Mouse (Mus musculus) liver, postnatal 0 days (tissue): Measurements from ENCODE around the gene Chp1. TPM values are rescaled to one million over a fixed set of nuclear protein-coding genes. Genes with fewer than 3 reads are reported as not detected.

Experiments
- ATAC-seq: fragments of 200-750 bp; cut with Nextera tagmentation; 2 replicates; pipeline ENCODE4 v1.8.0; 2017; ENCODE audit warnings: mild to moderate bottlenecking, moderate library complexity
- DNase-seq: peaks from one replicate; pipeline ENCODE4 v3.0.0-alpha.2; 2016
- H3K27ac ChIP-seq: fragments of 300-500 bp; sonication (generic); 2 replicates; pipeline ENCODE4 v1.5.1; 2014; ENCODE audit warnings: antibody characterized with exemption, moderate library complexity, mild to moderate bottlenecking, low read depth
- H3K27me3 ChIP-seq: fragments of 300-500 bp; sonication (generic); 2 replicates; pipeline ENCODE4 v1.6.1; 2014; ENCODE audit warnings: low read length, control low read depth, mixed read lengths; ENCODE audit not compliant: insufficient read depth
- H3K36me3 ChIP-seq: fragments of 300-500 bp; sonication (generic); replicated peaks from 2 replicates; pipeline ENCODE4 v1.6.1; 2014; ENCODE audit warnings: mild to moderate bottlenecking, control low read depth, low read length, moderate library complexity, mixed read lengths; ENCODE audit not compliant: insufficient read depth
- H3K4me1 ChIP-seq: fragments of 300-500 bp; sonication (generic); 2 replicates; pipeline ENCODE4 v1.6.1; 2014; ENCODE audit warnings: antibody characterized with exemption, mild to moderate bottlenecking, control low read depth; ENCODE audit not compliant: insufficient read depth
- H3K4me2 ChIP-seq: fragments of 300-500 bp; sonication (generic); 2 replicates; pipeline ENCODE4 v1.6.1; 2014; ENCODE audit warnings: low read depth, mild to moderate bottlenecking, low read length, moderate library complexity, mixed read lengths
- H3K4me3 ChIP-seq: fragments of 300-500 bp; sonication (generic); 2 replicates; pipeline ENCODE4 v1.5.1; 2014; ENCODE audit warnings: low read depth, low read length
- H3K9ac ChIP-seq: fragments of 300-500 bp; sonication (generic); replicated peaks from 2 replicates; pipeline ENCODE4 v1.6.1; 2014; ENCODE audit warnings: mild to moderate bottlenecking, moderate library complexity
- H3K9me3 ChIP-seq: fragments of 300-500 bp; sonication (generic); 2 replicates; pipeline ENCODE4 v1.6.1; 2016; ENCODE audit warnings: mild to moderate bottlenecking, control low read depth, low read length, mixed read lengths
- CTCF ChIP-seq: sonication (generic); IDR thresholded peaks from 2 replicates; pipeline ENCODE4 v1.5.1; 2016; ENCODE audit warnings: antibody characterized with exemption, low read depth
- EP300 ChIP-seq: IDR thresholded peaks from 2 replicates; pipeline ENCODE4 v1.6.1; 2016; ENCODE audit warnings: antibody characterized with exemption, low read depth, mild to moderate bottlenecking
- WGBS: fragments of 180-500 bp; shearing (Covaris S2); extraction: QIAGEN DNeasy Blood & Tissue Kit; methylation state at CpG from one replicate; pipeline ENCODE4 v1.1.7; 2014; ENCODE audit not compliant: insufficient replicate concordance; 5-methylcytosine and 5-hydroxymethylcytosine counted together
- polyA plus RNA-seq: library from polyadenylated mRNA; unstranded; fragments of >200 nt; fragmentation: Nextera tagmentation; extraction: Ambion mirVana; gene quantifications from 2 replicates; pipeline ENCODE4 v1.2.1, GENCODE M21; 2015

The Chp1 gene
- polyA plus RNA-seq, 1 experiment from 2014 or later: 146 TPM

DNA sequence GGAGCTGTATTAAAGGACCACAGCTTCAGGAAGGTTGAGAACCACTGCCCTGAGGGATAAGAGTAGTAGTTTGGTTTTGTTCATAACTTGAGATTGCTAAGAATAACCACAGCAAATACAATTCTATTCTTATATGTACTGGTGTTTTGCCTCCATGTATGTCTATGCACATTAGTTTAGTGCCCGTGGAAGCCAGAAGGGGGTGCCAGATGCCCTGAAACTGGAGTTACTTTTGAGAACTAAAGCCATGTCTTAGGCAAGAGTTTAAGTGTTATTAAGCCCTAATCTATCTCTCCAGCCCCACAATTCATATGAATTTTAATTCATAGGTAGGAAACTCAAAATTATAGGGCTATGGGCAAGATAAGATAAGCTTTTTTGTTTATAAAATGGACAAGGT is 5.4 kb upstream of the Chp1 start:
- Histone ChIP-seq H3K4me3 (no peak overlapping the region), H3K36me3 (no peaks in the 10 kb centered on the region), H3K9me3 (no peaks in the 10 kb centered on the region), H3K27me3 (no peaks in the 10 kb centered on the region), H3K4me2 (no peak overlapping the region), H3K27ac (no peak overlapping the region), H3K9ac (no peak overlapping the region), H3K4me1 (peaks cover 3% of the 10 kb centered on the region; the same call in 1 of the 2 replicates)
- TF ChIP-seq CTCF (peak; percentile 81), EP300 (no peak)
- DNase-seq (peak; percentile 75), ATAC-seq (no peak)
- WGBS: 9% methylated on average over 1 of the region's 1 CpGs

DNA sequence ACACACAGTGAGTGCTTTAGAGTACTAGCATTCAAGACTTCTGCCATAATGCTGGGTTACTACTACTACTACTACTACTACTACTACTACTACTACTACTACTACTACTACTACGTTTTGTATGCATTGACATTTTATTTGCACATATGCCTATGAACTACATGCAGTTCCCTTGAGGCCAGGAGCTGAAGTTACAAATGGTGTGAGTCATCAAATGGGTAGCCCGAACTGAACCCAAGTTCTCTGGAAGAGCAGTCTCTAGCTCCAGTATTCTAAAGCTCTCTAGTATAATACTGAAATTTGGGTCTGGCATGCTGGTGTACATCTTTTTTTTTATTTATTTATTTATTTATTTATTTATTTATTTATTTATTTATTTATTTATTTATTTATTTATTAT is 3.8 kb upstream of the Chp1 start:
- TF ChIP-seq EP300 (no peak), CTCF (no peak)
- DNase-seq (no peak), ATAC-seq (no peak)
- no peak overlapping the region for H3K4me3 ChIP-seq
- no peaks in the 10 kb centered on the region for H3K36me3 ChIP-seq
- peaks cover 7% of the 10 kb centered on the region; the same call in 1 of the 2 replicates for H3K4me1 ChIP-seq
- no peak overlapping the region for H3K9ac ChIP-seq
- no peaks in the 10 kb centered on the region for H3K9me3 ChIP-seq
- 74% methylated on average over 2 of the region's 2 CpGs for WGBS
- no peak overlapping the region for H3K4me2 ChIP-seq
- H3K27me3 ChIP-seq: no peaks in the 10 kb centered on the region
- H3K27ac ChIP-seq: no peak overlapping the region

DNA sequence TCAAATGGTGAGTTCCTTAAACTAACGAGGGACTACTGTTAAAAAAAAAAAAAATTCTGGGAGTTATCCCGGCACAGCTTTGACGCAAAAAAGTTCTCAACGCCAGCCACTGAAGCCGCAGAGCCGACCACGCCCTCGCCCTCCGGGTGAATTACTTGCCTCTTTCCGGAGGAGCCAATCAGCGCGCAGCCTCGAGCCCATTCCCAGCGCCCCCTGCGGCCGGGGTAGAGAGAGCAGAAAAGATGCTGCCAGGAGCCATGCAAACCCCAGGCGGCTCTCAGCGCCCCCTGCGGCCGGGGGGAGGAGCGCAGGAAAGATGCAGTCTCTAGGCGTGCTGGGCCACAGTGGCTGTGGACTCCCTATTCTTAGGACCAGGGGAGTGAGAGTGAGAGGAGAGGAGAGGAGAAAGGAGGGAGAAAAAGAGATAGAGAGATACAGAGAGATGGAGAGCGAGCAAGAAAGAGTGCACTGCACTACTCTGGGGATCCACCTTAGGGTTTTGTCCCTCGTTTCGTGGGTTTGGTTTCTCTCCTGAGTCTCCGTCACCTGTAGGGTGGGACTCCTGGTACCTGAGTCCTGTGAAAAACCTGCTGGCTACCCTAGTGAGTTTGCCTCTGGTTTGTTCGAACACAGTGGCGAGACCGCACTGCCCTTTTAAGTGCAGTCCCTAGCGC is 512 bp upstream of the Chp1 start:
- DNase-seq: peak; percentile 94
- TF ChIP-seq EP300 (no peak), CTCF (peak; percentile 99)
- peak; percentile 83 for ATAC-seq
- Histone ChIP-seq H3K9ac (peak overlapping the region; percentile 95), H3K4me1 (peaks cover 19% of the 10 kb centered on the region), H3K27ac (peak overlapping the region; percentile 99), H3K4me2 (peak overlapping the region; percentile 81), H3K9me3 (no peaks in the 10 kb centered on the region), H3K36me3 (no peaks in the 10 kb centered on the region), H3K27me3 (no peaks in the 10 kb centered on the region), H3K4me3 (peak overlapping the region; percentile 94)
- 1% methylated on average over 30 of the region's 30 CpGs for WGBS

DNA sequence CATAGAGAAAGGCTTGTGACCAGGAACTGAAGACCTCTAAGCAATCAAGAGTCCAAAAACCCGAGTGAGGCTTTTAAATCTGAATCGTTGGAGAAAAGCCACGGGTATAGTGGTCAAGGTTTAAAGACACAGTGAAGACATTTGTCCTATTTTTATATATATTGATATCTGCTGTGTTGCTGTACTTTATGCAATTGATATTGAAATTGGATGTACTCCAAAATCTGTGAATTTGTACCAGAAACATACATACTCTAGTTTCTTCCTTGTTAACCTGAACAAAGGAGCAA is 819 bp downstream of the Chp1 start:
- H3K4me1 ChIP-seq: peaks cover 27% of the 10 kb centered on the region
- peak overlapping the region; percentile 81 for H3K4me2 ChIP-seq
- ATAC-seq: no peak
- H3K27ac ChIP-seq: peak overlapping the region; percentile 99
- no peaks in the 10 kb centered on the region for H3K27me3 ChIP-seq
- peak overlapping the region; percentile 95 for H3K9ac ChIP-seq
- 8% methylated on average over 3 of the region's 3 CpGs for WGBS
- no peaks in the 10 kb centered on the region for H3K9me3 ChIP-seq
- no peak for TF ChIP-seq CTCF
- TF ChIP-seq EP300: no peak
- H3K36me3 ChIP-seq: no peaks in the 10 kb centered on the region
- peak overlapping the region; percentile 94 for H3K4me3 ChIP-seq
- DNase-seq: no peak

DNA sequence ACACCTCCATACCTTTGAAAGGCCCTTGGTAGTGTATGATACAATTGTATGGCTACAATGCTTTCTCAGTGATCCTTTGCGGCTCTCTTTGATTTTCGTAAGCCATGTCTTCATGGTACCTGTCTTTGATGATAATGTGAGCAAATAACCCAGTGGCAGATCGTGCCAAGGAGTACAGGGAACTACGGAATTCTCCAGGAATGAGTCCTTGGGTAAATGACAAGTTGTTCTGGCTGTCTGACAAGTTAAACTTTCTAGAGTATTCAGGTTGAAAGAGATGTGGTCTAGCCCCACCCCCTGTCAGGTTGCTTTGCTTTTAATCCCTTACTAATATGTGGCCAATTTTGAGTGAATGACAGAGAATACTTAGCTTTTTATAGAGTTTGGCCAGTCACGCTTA is 1.2 kb downstream of the Chp1 start:
- H3K27ac ChIP-seq: peak overlapping the region; percentile 99
- peaks cover 28% of the 10 kb centered on the region for H3K4me1 ChIP-seq
- H3K27me3 ChIP-seq: no peaks in the 10 kb centered on the region
- H3K36me3 ChIP-seq: no peaks in the 10 kb centered on the region
- DNase-seq (no peak), ATAC-seq (no peak)
- TF ChIP-seq EP300 (no peak), CTCF (no peak)
- no peaks in the 10 kb centered on the region for H3K9me3 ChIP-seq
- H3K4me2 ChIP-seq: peak overlapping the region; percentile 81
- H3K4me3 ChIP-seq: peak overlapping the region; percentile 94
- 74% methylated on average over 5 of the region's 5 CpGs for WGBS
- H3K9ac ChIP-seq: peak overlapping the region; percentile 95

DNA sequence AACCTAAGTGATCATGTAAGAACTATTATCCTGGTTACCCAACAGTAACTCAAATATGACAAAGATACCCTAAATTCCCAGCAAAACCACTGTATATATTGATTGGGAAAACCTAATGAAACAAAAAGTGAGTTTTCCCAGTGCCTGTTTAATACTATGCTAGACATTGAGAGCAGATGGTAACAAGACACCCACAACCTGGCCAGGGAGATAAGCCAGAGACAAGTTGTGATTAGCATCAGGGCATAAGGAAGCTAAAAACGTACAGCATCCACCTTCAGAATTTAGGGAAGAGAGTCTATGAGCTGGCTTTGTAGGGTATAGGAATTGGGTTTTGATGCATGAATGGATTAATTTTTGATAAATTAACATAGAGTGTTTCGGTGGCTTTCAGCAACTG is 2.2 kb downstream of the Chp1 start:
- H3K9me3 ChIP-seq: no peaks in the 10 kb centered on the region
- no peaks in the 10 kb centered on the region for H3K27me3 ChIP-seq
- 67% methylated on average over 2 of the region's 2 CpGs for WGBS
- H3K4me3 ChIP-seq: peak overlapping the region; percentile 94; the same call in 1 of the 2 replicates
- 0 out of 2 replicates have a peak overlapping the region, but pooled peaks have one; percentile 99 for H3K27ac ChIP-seq
- peak overlapping the region; percentile 81 for H3K4me2 ChIP-seq
- no peaks in the 10 kb centered on the region for H3K36me3 ChIP-seq
- TF ChIP-seq EP300 (peak; percentile 54; the same call in 1 of the 2 replicates), CTCF (no peak)
- ATAC-seq (no peak), DNase-seq (no peak)
- peaks cover 28% of the 10 kb centered on the region for H3K4me1 ChIP-seq
- no peak overlapping the region for H3K9ac ChIP-seq
